Mouse (Mus musculus): ENCODE measurements around the gene Suv39h1.
"Not testable (repeated sequence)": the region's sequence is repeated elsewhere in the genome, so short reads cannot be mapped to it uniquely, and the experiment has no call there.

Suv39h1 gene

GRCm38 (mm10) chrX:8074430-8075014, at the start of gene Suv39h1:
TSS of gene Suv39h1 (minus strand) at chrX:8074760.
- peak; percentile 93 for DNase-seq (ENCODE audit: low spot score)

GRCm38 (mm10) chrX:8123821-8124470, 49.4 kb upstream of the Suv39h1 start:
- no peak for DNase-seq (ENCODE audit: low spot score)

- no peak for DNase-seq (ENCODE audit: low spot score)
Measured at GRCm38 (mm10) chrX:8117264-8117663, 42.7 kb upstream of the Suv39h1 start.

- DNase-seq (ENCODE audit: low spot score) = no peak
Measured at GRCm38 (mm10) chrX:8115275-8115674, 40.7 kb upstream of the Suv39h1 start.

GRCm38 (mm10) chrX:8105019-8105418, 30.5 kb upstream of the Suv39h1 start:
- DNase-seq (ENCODE audit: low spot score) = no peak

GRCm38 (mm10) chrX:8102213-8102668, 27.7 kb upstream of the Suv39h1 start:
- DNase-seq (ENCODE audit: low spot score) = no peak

GRCm38 (mm10) chrX:8101017-8101416, 26.5 kb upstream of the Suv39h1 start:
- peak; percentile 63 for DNase-seq (ENCODE audit: low spot score)

GRCm38 (mm10) chrX:8099435-8099834, 24.9 kb upstream of the Suv39h1 start:
- no peak for DNase-seq (ENCODE audit: low spot score)

- peak; percentile 95 for DNase-seq (ENCODE audit: low spot score)
Measured at GRCm38 (mm10) chrX:8096787-8097242, 22.3 kb upstream of the Suv39h1 start.

- not testable (repeated sequence) for DNase-seq (ENCODE audit: low spot score)
Measured at GRCm38 (mm10) chrX:8096068-8096786, 21.7 kb upstream of the Suv39h1 start.

- DNase-seq (ENCODE audit: low spot score) = no peak
Measured at GRCm38 (mm10) chrX:8095546-8095945, 21.0 kb upstream of the Suv39h1 start.

- not testable (repeated sequence) for DNase-seq (ENCODE audit: low spot score)
Measured at GRCm38 (mm10) chrX:8090954-8091347, 16.4 kb upstream of the Suv39h1 start.

GRCm38 (mm10) chrX:8090346-8090953, 15.9 kb upstream of the Suv39h1 start, which contains the start of gene Was:
TSS of gene Was (minus strand) at chrX:8090498.
- DNase-seq (ENCODE audit: low spot score) = no peak

GRCm38 (mm10) chrX:8089746-8090145, 15.2 kb upstream of the Suv39h1 start:
- no peak for DNase-seq (ENCODE audit: low spot score)

- no peak for DNase-seq (ENCODE audit: low spot score)
Measured at GRCm38 (mm10) chrX:8085611-8086010, 11.1 kb upstream of the Suv39h1 start.

GRCm38 (mm10) chrX:8084771-8085259, 10.3 kb upstream of the Suv39h1 start:
- no peak for DNase-seq (ENCODE audit: low spot score)

GRCm38 (mm10) chrX:8075104-8075503, 544 bp upstream of the Suv39h1 start:
- DNase-seq (ENCODE audit: low spot score) = no peak

GRCm38 (mm10) chrX:8073881-8074429, 605 bp downstream of the Suv39h1 start:
- DNase-seq (ENCODE audit: low spot score) = no peak

GRCm38 (mm10) chrX:8069166-8069565, 5.4 kb downstream of the Suv39h1 start:
- no peak for DNase-seq (ENCODE audit: low spot score)

- DNase-seq (ENCODE audit: low spot score) = not testable (repeated sequence)
Measured at GRCm38 (mm10) chrX:8051044-8051781, 23.3 kb downstream of the Suv39h1 start.

GRCm38 (mm10) chrX:8033009-8033408, 41.6 kb downstream of the Suv39h1 start:
- no peak for DNase-seq (ENCODE audit: low spot score)
